Mouse (Mus musculus) G1E (cell line): ENCODE data around the gene Pnma5.

Source experiments
- CTCF ChIP-seq: IDR thresholded peaks from 2 replicates; pipeline ENCODE4 v1.5.1; 2012; ENCODE audit warnings: low read depth, low read length, inconsistent platforms, mixed read lengths
- TAL1 ChIP-seq: conservative IDR thresholded peaks from 2 replicates; pipeline ENCODE4 v1.6.1; 2012; ENCODE audit warnings: low read depth, low read length, inconsistent platforms, mixed read lengths

GRCm38 (mm10) chrX:73003110-73003509 lies 33.8 kb downstream of the Pnma5 start:
- TF ChIP-seq CTCF (no peak), TAL1 (no peak)
